Mouse (Mus musculus) 416B (cell line): ENCODE measurements at regions not wholly inside any gene's neighbourhood (a gene's known extent, or its start where the extent isn't known, plus 50 kb on each side); places are given as distances from the start of the nearest gene placed in this dataset.

Source experiments
- DNase-seq: peaks from one replicate; pipeline ENCODE4 v3.0.0; 2011; ENCODE audit warnings: low read depth

GRCm38 (mm10) chr3:18934891-18935290 lies 693.6 kb downstream of the 1700064H15Rik start:
- no peak for DNase-seq

GRCm38 (mm10) chr3:18937333-18938122 lies 690.9 kb downstream of the 1700064H15Rik start:
- DNase-seq = no peak

GRCm38 (mm10) chr3:18941301-18942177 lies 686.9 kb downstream of the 1700064H15Rik start:
- DNase-seq = no peak

GRCm38 (mm10) chr3:18960341-18960740 lies 668.1 kb downstream of the 1700064H15Rik start:
- DNase-seq = no peak

- DNase-seq = no peak
Measured at GRCm38 (mm10) chr3:18988662-18989061, 639.8 kb downstream of the 1700064H15Rik start.

- no peak for DNase-seq
Measured at GRCm38 (mm10) chr3:18989577-18990240, 638.8 kb downstream of the 1700064H15Rik start.

GRCm38 (mm10) chr3:19000179-19000578 lies 628.3 kb downstream of the 1700064H15Rik start:
- DNase-seq = peak; percentile 19

GRCm38 (mm10) chr3:19002056-19002455 lies 626.4 kb downstream of the 1700064H15Rik start:
- DNase-seq = no peak

GRCm38 (mm10) chr3:19004792-19005191 lies 623.7 kb downstream of the 1700064H15Rik start:
- no peak for DNase-seq

- no peak for DNase-seq
Measured at GRCm38 (mm10) chr3:19044566-19044965, 583.9 kb downstream of the 1700064H15Rik start.

GRCm38 (mm10) chr3:19045933-19046332 lies 582.5 kb downstream of the 1700064H15Rik start:
- peak; percentile 46 for DNase-seq

GRCm38 (mm10) chr3:19046610-19047009 lies 581.9 kb downstream of the 1700064H15Rik start:
- no peak for DNase-seq

GRCm38 (mm10) chr3:19055961-19056360 lies 572.5 kb downstream of the 1700064H15Rik start:
- DNase-seq = no peak

GRCm38 (mm10) chr3:19056623-19057022 lies 571.9 kb downstream of the 1700064H15Rik start:
- DNase-seq = no peak

GRCm38 (mm10) chr3:19059906-19060870 lies 568.3 kb downstream of the 1700064H15Rik start:
- no peak for DNase-seq

- DNase-seq = no peak
Measured at GRCm38 (mm10) chr3:19061488-19062248, 566.8 kb downstream of the 1700064H15Rik start.

GRCm38 (mm10) chr3:19062249-19062859 lies 566.1 kb downstream of the 1700064H15Rik start:
- peak; percentile 48 for DNase-seq

- DNase-seq = no peak
Measured at GRCm38 (mm10) chr3:19067141-19067757, 561.2 kb downstream of the 1700064H15Rik start.
